Mouse (Mus musculus): Measurements from ENCODE around the gene Serpinh1. TPM values are rescaled to one million over a fixed set of nuclear protein-coding genes. Genes with fewer than 3 reads are reported as not detected.
A peak's percentile ranks its signal among the peaks of the same experiment; 100 is the strongest.

Serpinh1 gene
- polyA plus RNA-seq, 1 experiment from 2014 or later: 1,056 TPM

GRCm38 (mm10) chr7:99347268-99347667, 5.8 kb downstream of the Serpinh1 start:
- no peak overlapping the region for H3K9ac ChIP-seq
- WGBS: 95% methylated on average over 10 of the region's 10 CpGs
- ATAC-seq: no peak
- H3K4me2 ChIP-seq (replicated peaks): no peak overlapping the region
- H3K27ac ChIP-seq: no peak overlapping the region
- no peaks in the 10 kb centered on the region for H3K27me3 ChIP-seq (replicated peaks)
- H3K4me1 ChIP-seq (replicated peaks): peaks cover 18% of the 10 kb centered on the region
- H3K4me3 ChIP-seq (replicated peaks): no peak overlapping the region
- peaks cover 53% of the 10 kb centered on the region for H3K36me3 ChIP-seq
- H3K9me3 ChIP-seq: no peaks in the 10 kb centered on the region

GRCm38 (mm10) chr7:99343577-99343976, 9.5 kb downstream of the Serpinh1 start:
- Histone ChIP-seq H3K36me3 (peaks cover 43% of the 10 kb centered on the region), H3K4me3 (replicated peaks) (no peak overlapping the region), H3K27me3 (replicated peaks) (no peaks in the 10 kb centered on the region), H3K4me2 (replicated peaks) (no peak overlapping the region), H3K9me3 (no peaks in the 10 kb centered on the region), H3K27ac (no peak overlapping the region), H3K9ac (no peak overlapping the region), H3K4me1 (replicated peaks) (peaks cover 4% of the 10 kb centered on the region; the same call in 1 of the 2 replicates)
- no peak for ATAC-seq
- 80% methylated on average over 4 of the region's 4 CpGs for WGBS

- no peaks in the 10 kb centered on the region for H3K27me3 ChIP-seq (replicated peaks)
- no peak overlapping the region for H3K9ac ChIP-seq
- H3K27ac ChIP-seq: no peak overlapping the region
- WGBS: 76% methylated on average over 8 of the region's 8 CpGs
- no peak overlapping the region for H3K4me2 ChIP-seq (replicated peaks)
- no peaks in the 10 kb centered on the region for H3K4me1 ChIP-seq (replicated peaks)
- no peaks in the 10 kb centered on the region for H3K9me3 ChIP-seq
- H3K36me3 ChIP-seq: peaks cover 19% of the 10 kb centered on the region
- ATAC-seq: no peak
- no peak overlapping the region for H3K4me3 ChIP-seq (replicated peaks)
Observed at GRCm38 (mm10) chr7:99340736-99341135, 12.3 kb downstream of the Serpinh1 start.

- no peak overlapping the region for H3K4me3 ChIP-seq (replicated peaks)
- H3K27me3 ChIP-seq (replicated peaks): no peaks in the 10 kb centered on the region
- no peaks in the 10 kb centered on the region for H3K36me3 ChIP-seq
- peak; percentile 83 for ATAC-seq
- WGBS: 45% methylated on average over 12 of the region's 12 CpGs
- H3K4me2 ChIP-seq (replicated peaks): no peak overlapping the region
- H3K27ac ChIP-seq: no peak overlapping the region
- H3K9me3 ChIP-seq: no peaks in the 10 kb centered on the region
- peaks cover 4% of the 10 kb centered on the region for H3K4me1 ChIP-seq (replicated peaks)
- H3K9ac ChIP-seq: 0 out of 2 replicates have a peak overlapping the region, but pooled peaks have one; percentile 11
Observed at GRCm38 (mm10) chr7:99332774-99333480, 20.1 kb downstream of the Serpinh1 start.

GRCm38 (mm10) chr7:99330012-99330411, 23.0 kb downstream of the Serpinh1 start:
- WGBS: 67% methylated on average over 5 of the region's 5 CpGs
- no peak overlapping the region for H3K27ac ChIP-seq
- H3K4me2 ChIP-seq (replicated peaks): no peak overlapping the region
- H3K4me3 ChIP-seq (replicated peaks): no peak overlapping the region
- no peaks in the 10 kb centered on the region for H3K9me3 ChIP-seq
- H3K36me3 ChIP-seq: no peaks in the 10 kb centered on the region
- H3K4me1 ChIP-seq (replicated peaks): peaks cover 6% of the 10 kb centered on the region
- H3K27me3 ChIP-seq (replicated peaks): no peaks in the 10 kb centered on the region
- no peak overlapping the region for H3K9ac ChIP-seq
- ATAC-seq: peak; percentile 50; the same call in 1 of the 2 replicates

- Histone ChIP-seq H3K4me1 (replicated peaks) (peaks cover 6% of the 10 kb centered on the region), H3K4me2 (replicated peaks) (no peak overlapping the region), H3K9me3 (no peaks in the 10 kb centered on the region), H3K36me3 (no peaks in the 10 kb centered on the region), H3K4me3 (replicated peaks) (no peak overlapping the region), H3K27ac (no peak overlapping the region), H3K9ac (no peak overlapping the region), H3K27me3 (replicated peaks) (no peaks in the 10 kb centered on the region)
- no peak for ATAC-seq
- WGBS: 58% methylated on average over 4 of the region's 4 CpGs
Observed at GRCm38 (mm10) chr7:99328847-99329246, 24.2 kb downstream of the Serpinh1 start.

- Histone ChIP-seq H3K4me2 (replicated peaks) (no peak overlapping the region), H3K4me1 (replicated peaks) (peaks cover 9% of the 10 kb centered on the region), H3K27me3 (replicated peaks) (no peaks in the 10 kb centered on the region), H3K9ac (no peak overlapping the region), H3K36me3 (no peaks in the 10 kb centered on the region), H3K9me3 (no peaks in the 10 kb centered on the region), H3K27ac (no peak overlapping the region), H3K4me3 (replicated peaks) (no peak overlapping the region)
- WGBS: 79% methylated on average over 6 of the region's 6 CpGs
- ATAC-seq: no peak
Observed at GRCm38 (mm10) chr7:99326128-99326527, 26.9 kb downstream of the Serpinh1 start.

GRCm38 (mm10) chr7:99324810-99325209, 28.2 kb downstream of the Serpinh1 start:
- no peak for ATAC-seq
- 9% methylated on average over 10 of the region's 10 CpGs for WGBS
- peaks cover 14% of the 10 kb centered on the region for H3K4me1 ChIP-seq (replicated peaks)

GRCm38 (mm10) chr7:99323321-99323700, 29.7 kb downstream of the Serpinh1 start:
- Histone ChIP-seq H3K4me2 (replicated peaks) (no peak overlapping the region), H3K4me1 (replicated peaks) (peaks cover 16% of the 10 kb centered on the region), H3K27me3 (replicated peaks) (no peaks in the 10 kb centered on the region), H3K4me3 (replicated peaks) (no peak overlapping the region), H3K36me3 (no peaks in the 10 kb centered on the region), H3K9me3 (no peaks in the 10 kb centered on the region), H3K27ac (no peak overlapping the region), H3K9ac (no peak overlapping the region)
- ATAC-seq: no peak
- WGBS: 91% methylated on average over 9 of the region's 9 CpGs

More at GRCm38 (mm10) chr7:99324810-99325209, 28.2 kb downstream of the Serpinh1 start:
- no peaks in the 10 kb centered on the region for H3K9me3 ChIP-seq
- no peak overlapping the region for H3K4me2 ChIP-seq (replicated peaks)
- H3K36me3 ChIP-seq: no peaks in the 10 kb centered on the region
- no peaks in the 10 kb centered on the region for H3K27me3 ChIP-seq (replicated peaks)
- no peak overlapping the region for H3K4me3 ChIP-seq (replicated peaks)
- H3K27ac ChIP-seq: no peak overlapping the region
- no peak overlapping the region for H3K9ac ChIP-seq

- Histone ChIP-seq H3K4me3 (replicated peaks) (no peak overlapping the region), H3K9me3 (no peaks in the 10 kb centered on the region), H3K27ac (no peak overlapping the region), H3K9ac (no peak overlapping the region), H3K4me2 (replicated peaks) (no peak overlapping the region), H3K36me3 (no peaks in the 10 kb centered on the region), H3K27me3 (replicated peaks) (no peaks in the 10 kb centered on the region), H3K4me1 (replicated peaks) (peaks cover 16% of the 10 kb centered on the region)
- no peak for ATAC-seq
- 82% methylated on average over 6 of the region's 6 CpGs for WGBS
Observed at GRCm38 (mm10) chr7:99322691-99323320, 30.2 kb downstream of the Serpinh1 start.

GRCm38 (mm10) chr7:99320524-99320923, 32.5 kb downstream of the Serpinh1 start:
- H3K4me3 ChIP-seq (replicated peaks): no peak overlapping the region
- 44% methylated on average over 14 of the region's 14 CpGs for WGBS
- no peaks in the 10 kb centered on the region for H3K9me3 ChIP-seq
- H3K36me3 ChIP-seq: no peaks in the 10 kb centered on the region
- H3K27ac ChIP-seq: no peak overlapping the region
- 0 out of 2 replicates have a peak, but pooled peaks cover 4% of the 10 kb centered on the region for H3K27me3 ChIP-seq (replicated peaks)
- no peak overlapping the region for H3K9ac ChIP-seq
- no peak for ATAC-seq
- H3K4me2 ChIP-seq (replicated peaks): no peak overlapping the region
- H3K4me1 ChIP-seq (replicated peaks): peaks cover 14% of the 10 kb centered on the region

GRCm38 (mm10) chr7:99317475-99317874, 35.6 kb downstream of the Serpinh1 start:
- 61% methylated on average over 7 of the region's 7 CpGs for WGBS
- ATAC-seq: no peak
- Histone ChIP-seq H3K27ac (no peak overlapping the region), H3K27me3 (replicated peaks) (0 out of 2 replicates have a peak, but pooled peaks cover 4% of the 10 kb centered on the region), H3K4me3 (replicated peaks) (no peak overlapping the region), H3K36me3 (no peaks in the 10 kb centered on the region), H3K9me3 (no peaks in the 10 kb centered on the region), H3K4me2 (replicated peaks) (no peak overlapping the region), H3K9ac (no peak overlapping the region), H3K4me1 (replicated peaks) (peaks cover 14% of the 10 kb centered on the region)

- H3K4me2 ChIP-seq (replicated peaks): no peak overlapping the region
- H3K27me3 ChIP-seq (replicated peaks): 0 out of 2 replicates have a peak, but pooled peaks cover 4% of the 10 kb centered on the region
- H3K9ac ChIP-seq: no peak overlapping the region
- no peak overlapping the region for H3K4me3 ChIP-seq (replicated peaks)
- H3K4me1 ChIP-seq (replicated peaks): peaks cover 17% of the 10 kb centered on the region
- WGBS: 65% methylated on average over 7 of the region's 7 CpGs
- no peaks in the 10 kb centered on the region for H3K9me3 ChIP-seq
- no peak overlapping the region for H3K27ac ChIP-seq
- ATAC-seq: no peak
- no peaks in the 10 kb centered on the region for H3K36me3 ChIP-seq
Observed at GRCm38 (mm10) chr7:99316207-99316606, 36.8 kb downstream of the Serpinh1 start.
